Mouse (Mus musculus): ENCODE measurements at regions not wholly inside any gene's neighbourhood (a gene's known extent, or its start where the extent isn't known, plus 50 kb on each side); places are given as distances from the start of the nearest gene placed in this dataset.

GRCm38 (mm10) chr2:172094159-172094558, 50.9 kb upstream of the Cbln4 start:
- no peak for DNase-seq

GRCm38 (mm10) chr2:172103881-172104655, 60.8 kb upstream of the Cbln4 start:
- DNase-seq = no peak

GRCm38 (mm10) chr2:172105241-172105640, 62.0 kb upstream of the Cbln4 start:
- DNase-seq = peak; percentile 11

GRCm38 (mm10) chr2:172110706-172111105, 67.4 kb upstream of the Cbln4 start:
- no peak for DNase-seq

- no peak for DNase-seq
Observed at GRCm38 (mm10) chr2:172113639-172114038, 70.4 kb upstream of the Cbln4 start.

GRCm38 (mm10) chr2:172115604-172116206, 72.4 kb upstream of the Cbln4 start:
- no peak for DNase-seq

- DNase-seq = no peak
Observed at GRCm38 (mm10) chr2:172127517-172127916, 84.3 kb upstream of the Cbln4 start.

- no peak for DNase-seq
Observed at GRCm38 (mm10) chr2:172131232-172131631, 88.0 kb upstream of the Cbln4 start.

- no peak for DNase-seq
Observed at GRCm38 (mm10) chr2:172132623-172133332, 89.5 kb upstream of the Cbln4 start.

- no peak for DNase-seq
Observed at GRCm38 (mm10) chr2:172140080-172140479, 96.8 kb upstream of the Cbln4 start.

GRCm38 (mm10) chr2:172143269-172143668, 100.0 kb upstream of the Cbln4 start:
- DNase-seq = no peak

GRCm38 (mm10) chr2:172148736-172149135, 99.6 kb upstream of the Mc3r start:
- DNase-seq = no peak

- DNase-seq = no peak
Observed at GRCm38 (mm10) chr2:172149734-172150133, 98.6 kb upstream of the Mc3r start.

- no peak for DNase-seq
Observed at GRCm38 (mm10) chr2:172150898-172151297, 97.4 kb upstream of the Mc3r start.

GRCm38 (mm10) chr2:172159909-172160308, 88.4 kb upstream of the Mc3r start:
- no peak for DNase-seq

GRCm38 (mm10) chr2:172177371-172177770, 70.9 kb upstream of the Mc3r start:
- no peak for DNase-seq

GRCm38 (mm10) chr2:172179301-172179700, 69.0 kb upstream of the Mc3r start:
- DNase-seq = no peak

- DNase-seq = no peak
Observed at GRCm38 (mm10) chr2:172197746-172198145, 50.5 kb upstream of the Mc3r start.
